Mouse (Mus musculus) stomach, postnatal 0 days (tissue): ENCODE data around the gene 1700008O03Rik. TPM values are rescaled to one million over a fixed set of nuclear protein-coding genes. Genes with fewer than 3 reads are reported as not detected.

ENCODE experiments used
- ATAC-seq: fragments of 200-750 bp; cut with Nextera tagmentation; 2 replicates; pipeline ENCODE4 v1.8.0; 2017; ENCODE audit not compliant: low FRiP score, low TSS enrichment
- DNase-seq: peaks from one replicate; pipeline ENCODE4 v3.0.0-alpha.2; 2016; ENCODE audit warnings: low spot score
- H3K27ac ChIP-seq: fragments of 300-500 bp; sonication (generic); replicated peaks from 2 replicates; pipeline ENCODE4 v1.5.1; 2014; ENCODE audit warnings: mild to moderate bottlenecking, control low read depth
- H3K27me3 ChIP-seq: fragments of 300-500 bp; sonication (generic); 2 replicates; pipeline ENCODE4 v1.6.1; 2014; ENCODE audit warnings: low read length; ENCODE audit not compliant: control insufficient read depth, insufficient read depth
- H3K36me3 ChIP-seq: fragments of 300-500 bp; sonication (generic); 2 replicates; pipeline ENCODE4 v1.6.1; 2014; ENCODE audit warnings: low read length, mixed read lengths; ENCODE audit not compliant: control insufficient read depth, insufficient read depth
- H3K4me1 ChIP-seq: fragments of 300-500 bp; sonication (generic); replicated peaks from 2 replicates; pipeline ENCODE4 v1.6.1; 2014; ENCODE audit warnings: antibody characterized with exemption; ENCODE audit not compliant: control insufficient read depth, insufficient read depth
- H3K4me2 ChIP-seq: fragments of 300-500 bp; sonication (generic); replicated peaks from 2 replicates; pipeline ENCODE4 v1.6.1; 2014; ENCODE audit warnings: low read depth, mild to moderate bottlenecking, control low read depth, moderate library complexity
- H3K4me3 ChIP-seq: fragments of 300-500 bp; sonication (generic); 2 replicates; pipeline ENCODE4 v1.5.1; 2014; ENCODE audit warnings: low read depth, low read length, control low read depth
- H3K9ac ChIP-seq: fragments of 300-500 bp; sonication (generic); 2 replicates; pipeline ENCODE4 v1.6.1; 2014; ENCODE audit warnings: mild to moderate bottlenecking, low read length, control low read depth, mixed read lengths
- H3K9me3 ChIP-seq: fragments of 300-500 bp; sonication (generic); 2 replicates; pipeline ENCODE4 v1.6.1; 2016; ENCODE audit warnings: low read length; ENCODE audit not compliant: control insufficient read depth
- CTCF ChIP-seq: IDR thresholded peaks from 2 replicates; pipeline ENCODE4 v1.5.1; 2016; ENCODE audit warnings: antibody characterized with exemption, low read depth, mild to moderate bottlenecking, moderate library complexity
- EP300 ChIP-seq: optimal IDR thresholded peaks from 2 replicates; pipeline ENCODE3; 2016; ENCODE audit warnings: antibody characterized with exemption
- WGBS: fragments of 180-500 bp; shearing (Covaris S2); extraction: QIAGEN DNeasy Blood & Tissue Kit; methylation state at CpG from one replicate; pipeline ENCODE4 v1.1.7; 2014; 5-methylcytosine and 5-hydroxymethylcytosine counted together
- polyA plus RNA-seq: library from polyadenylated mRNA; unstranded; fragments of >200 nt; fragmentation: Nextera tagmentation; extraction: Ambion mirVana; gene quantifications from 2 replicates; pipeline ENCODE4 v1.2.1, GENCODE M21; 2015

1700008O03Rik gene
- 0.68 and 0.75 TPM in 2 replicates for polyA plus RNA-seq

GRCm38 (mm10) chr7:44385720-44386119, at the start of gene 1700008O03Rik:
1700008O03Rik (minus strand) TSS chr7:44385820.
- H3K36me3 ChIP-seq: no peaks in the 10 kb centered on the region
- H3K4me2 ChIP-seq: peak within 1 kb of the TSS; percentile 77
- DNase-seq: no peak
- ATAC-seq: no peak
- no peaks in the 10 kb centered on the region for H3K9me3 ChIP-seq
- no peaks in the 10 kb centered on the region for H3K27me3 ChIP-seq
- no peak within 1 kb of the TSS for H3K27ac ChIP-seq
- H3K4me3 ChIP-seq: peak within 1 kb of the TSS; percentile 48
- 73% methylated on average over 12 of the region's 12 CpGs for WGBS
- TF ChIP-seq CTCF (no peak), EP300 (no peak)
- peak within 1 kb of the TSS; percentile 45 for H3K9ac ChIP-seq
- no peaks in the 10 kb centered on the region for H3K4me1 ChIP-seq

DNA sequence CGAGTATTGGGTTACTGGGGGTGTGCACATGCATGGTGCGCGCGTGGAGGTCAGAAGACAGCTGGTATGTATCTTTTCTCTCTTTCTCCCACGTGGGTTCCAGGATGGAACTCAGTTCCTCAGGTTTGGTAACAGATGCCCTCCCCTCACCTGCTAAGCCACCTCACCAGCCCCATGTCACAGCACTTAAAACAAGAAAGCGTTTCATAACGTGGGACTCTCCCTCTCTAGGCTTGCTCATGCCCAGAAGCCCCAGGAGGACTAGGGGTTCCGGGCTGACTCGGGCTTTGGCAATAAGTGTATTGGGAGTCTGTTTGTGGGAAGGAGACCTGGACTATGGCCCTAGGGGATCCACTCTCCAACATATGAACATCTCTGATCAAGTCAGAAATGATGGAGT, 48.5 kb upstream of the 1700008O03Rik start:
- Histone ChIP-seq H3K4me3 (no peak overlapping the region), H3K36me3 (no peaks in the 10 kb centered on the region), H3K9ac (no peak overlapping the region), H3K4me1 (no peaks in the 10 kb centered on the region), H3K4me2 (no peak overlapping the region), H3K27ac (no peak overlapping the region), H3K27me3 (peaks cover 7% of the 10 kb centered on the region; the same call in 1 of the 2 replicates), H3K9me3 (no peaks in the 10 kb centered on the region)
- DNase-seq (no peak), ATAC-seq (no peak)
- 57% methylated on average over 9 of the region's 9 CpGs for WGBS
- TF ChIP-seq CTCF: no peak
- TF ChIP-seq EP300: no peak

DNA sequence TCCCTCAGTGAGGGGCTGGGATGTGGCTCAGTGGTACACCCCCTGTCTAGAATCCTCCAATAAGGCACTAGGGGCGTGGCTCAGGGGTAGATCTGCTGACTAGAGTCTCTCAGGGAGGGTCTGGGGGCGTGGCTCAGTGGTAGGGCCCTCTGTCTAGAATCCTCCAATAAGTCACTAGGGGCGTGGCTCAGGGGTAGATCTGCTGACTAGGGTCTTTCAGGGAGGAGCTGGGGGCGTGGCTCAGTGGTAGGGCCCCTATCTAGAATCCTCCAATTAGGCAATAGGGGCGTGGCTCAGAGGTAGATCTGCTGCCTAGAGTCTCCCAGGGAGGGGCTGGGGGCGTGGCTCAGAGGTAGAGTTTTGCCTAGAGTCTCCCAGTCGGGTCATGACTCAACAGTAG, 47.8 kb upstream of the 1700008O03Rik start:
- 3% methylated on average over 7 of the region's 7 CpGs for WGBS
- TF ChIP-seq EP300 (no peak), CTCF (no peak)

GRCm38 (mm10) chr7:44432550-44432949, 46.9 kb upstream of the 1700008O03Rik start:
- H3K36me3 ChIP-seq: no peaks in the 10 kb centered on the region

More for the DNA sequence above, 47.8 kb upstream of the 1700008O03Rik start:
- ATAC-seq (no peak), DNase-seq (peak; percentile 48)
- Histone ChIP-seq H3K4me2 (no peak overlapping the region), H3K27ac (no peak overlapping the region), H3K36me3 (no peaks in the 10 kb centered on the region), H3K4me1 (no peaks in the 10 kb centered on the region), H3K4me3 (no peak overlapping the region), H3K9me3 (no peaks in the 10 kb centered on the region), H3K27me3 (peaks cover 8% of the 10 kb centered on the region; the same call in 1 of the 2 replicates), H3K9ac (no peak overlapping the region)

GRCm38 (mm10) chr7:44429534-44430488, 44.2 kb upstream of the 1700008O03Rik start:
- Histone ChIP-seq H3K36me3 (no peaks in the 10 kb centered on the region), H3K4me3 (peak overlapping the region; percentile 35), H3K27ac (no peak overlapping the region), H3K9me3 (no peaks in the 10 kb centered on the region), H3K4me1 (no peaks in the 10 kb centered on the region), H3K27me3 (peaks cover 8% of the 10 kb centered on the region; the same call in 1 of the 2 replicates), H3K9ac (no peak overlapping the region), H3K4me2 (peak overlapping the region; percentile 57)
- no peak for TF ChIP-seq CTCF
- TF ChIP-seq EP300: no peak
- no peak for DNase-seq
- WGBS: 6% methylated on average over 30 of the region's 32 CpGs
- no peak for ATAC-seq

More at GRCm38 (mm10) chr7:44432550-44432949, 46.9 kb upstream of the 1700008O03Rik start:
- no peak overlapping the region for H3K9ac ChIP-seq
- DNase-seq (no peak), ATAC-seq (no peak)
- no peak overlapping the region for H3K27ac ChIP-seq
- peaks cover 8% of the 10 kb centered on the region; the same call in 1 of the 2 replicates for H3K27me3 ChIP-seq
- H3K4me2 ChIP-seq: no peak overlapping the region
- TF ChIP-seq CTCF (no peak), EP300 (no peak)
- 71% methylated on average over 6 of the region's 6 CpGs for WGBS
- no peak overlapping the region for H3K4me3 ChIP-seq
- H3K4me1 ChIP-seq: no peaks in the 10 kb centered on the region
- H3K9me3 ChIP-seq: no peaks in the 10 kb centered on the region
